16 mouse cellular contexts compared by ENCODE assay signal in the genomic region with DNA sequence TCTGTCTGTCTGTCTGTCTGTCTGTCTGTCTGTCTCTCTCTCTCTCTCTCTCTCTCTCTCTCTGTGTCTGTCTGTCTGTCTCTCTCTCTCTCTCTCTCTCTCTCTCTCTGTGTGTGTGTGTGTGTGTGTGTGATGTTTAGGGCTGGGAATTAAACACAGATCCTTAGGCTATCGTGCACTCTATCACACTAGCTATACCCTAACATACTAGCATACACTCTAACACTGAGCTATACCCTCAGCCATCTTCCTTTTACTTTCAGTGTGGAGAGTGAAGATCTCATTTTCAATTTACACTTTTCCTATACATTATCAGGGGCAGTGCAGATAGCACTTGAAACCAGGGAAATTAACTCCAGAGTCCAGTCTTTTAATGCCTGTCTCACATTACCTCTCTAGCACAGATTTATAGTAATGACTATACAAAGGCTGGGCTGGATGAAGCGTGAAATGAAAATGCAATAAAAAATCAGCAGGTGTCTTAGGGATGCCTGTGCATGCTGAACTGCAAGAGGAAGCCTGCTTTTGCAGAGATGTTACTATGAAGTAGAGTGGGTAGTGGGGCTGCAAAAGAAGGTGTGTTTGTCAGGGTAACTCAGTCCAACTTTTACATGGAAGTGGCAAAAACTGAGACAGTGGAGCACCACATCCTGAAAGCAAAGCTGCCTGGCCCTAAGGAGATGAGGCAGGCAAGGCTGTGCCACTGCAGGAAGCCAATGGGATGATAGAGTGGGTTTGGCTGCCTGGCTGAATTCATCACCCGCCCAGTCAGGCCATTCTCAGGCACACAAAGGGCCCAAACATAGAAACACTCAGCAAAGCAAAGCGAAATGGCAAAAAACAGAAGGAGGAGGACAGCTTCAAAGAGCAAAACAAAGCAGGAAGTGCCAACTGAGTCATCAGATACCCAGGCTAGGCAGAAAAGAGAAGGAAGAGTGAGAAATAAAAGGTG. TPM values are rescaled to one million over a fixed set of nuclear protein-coding genes. Genes with fewer than 3 reads are reported as not detected.
DNase-seq lines count a peak whose midpoint lies in the region; ATAC-seq lines count a peak whose summit lies in the region.
"Had no signal": no experiment of that assay in that cellular context is flagged by ENCODE, and none has a peak within 500 bp of the region (broad histone marks: within the 10 kb centered on the region; RNA-seq: fewer than 3 reads in every experiment).

No protein-coding gene starts in this region.

- H3K4me2 ChIP-seq in hindbrain, embryonic 11.5 days (replicated peaks; ENCODE audit: low read depth, low read length), result no peak overlapping the region
- no peak overlapping the region for H3K4me2 ChIP-seq in neural tube, embryonic 14.5 days (ENCODE audit: low read depth, low read length)
- H3K4me2 ChIP-seq: embryonic facial prominence, embryonic 12.5 days; forebrain, embryonic 12.5 days; liver, embryonic 13.5 days had no signal

- WGBS in hindbrain, embryonic 11.5 days, result 44% methylated on average over 4 of the region's 4 CpGs
- WGBS in neural tube, embryonic 14.5 days, result 18% methylated on average over 4 of the region's 4 CpGs

- H3K9ac ChIP-seq in hindbrain, embryonic 11.5 days (ENCODE audit: low read depth, low read length), result no peak overlapping the region
- H3K9ac ChIP-seq in neural tube, embryonic 14.5 days (replicated peaks; ENCODE audit: low read depth, low read length), result no peak overlapping the region
- H3K9ac ChIP-seq: embryonic facial prominence, embryonic 12.5 days; forebrain, embryonic 12.5 days; liver, embryonic 13.5 days had no signal

- no peaks in the 10 kb centered on the region for H3K27me3 ChIP-seq in hindbrain, embryonic 11.5 days (ENCODE audit: control insufficient read depth, insufficient read depth, low read length)
- H3K27me3 ChIP-seq in neural tube, embryonic 14.5 days (ENCODE audit: control insufficient read depth, insufficient read depth, low read length), result no peaks in the 10 kb centered on the region
- H3K27me3 ChIP-seq: embryonic facial prominence, embryonic 12.5 days; forebrain, embryonic 12.5 days; liver, embryonic 13.5 days had no signal

- peak; percentile 69; the same call in 1 of the 2 replicates for ATAC-seq in hindbrain, embryonic 11.5 days (ENCODE audit: low FRiP score)
- ATAC-seq in neural tube, embryonic 14.5 days (ENCODE audit: low read depth), result peak; percentile 90
- ATAC-seq in activated CD4-positive, CD25-positive, alpha-beta regulatory T cell, adult 4 months, result no peak
- ATAC-seq: Patski had no signal

- H3K9me3 ChIP-seq in hindbrain, embryonic 11.5 days (ENCODE audit: control insufficient read depth, low read length), result no peaks in the 10 kb centered on the region
- no peaks in the 10 kb centered on the region for H3K9me3 ChIP-seq in neural tube, embryonic 14.5 days (ENCODE audit: control insufficient read depth, low read length)
- H3K9me3 ChIP-seq: embryonic facial prominence, embryonic 12.5 days; forebrain, embryonic 12.5 days; liver, embryonic 13.5 days had no signal

- H3K27ac ChIP-seq in hindbrain, embryonic 11.5 days (ENCODE audit: low read depth, low read length), result no peak overlapping the region; the same call in 1 of the 2 replicates
- H3K27ac ChIP-seq in neural tube, embryonic 14.5 days (ENCODE audit: low read depth, low read length), result peak overlapping the region; percentile 74; the same call in 1 of the 2 replicates
- H3K27ac ChIP-seq: embryonic facial prominence, embryonic 12.5 days; forebrain, embryonic 12.5 days; heart, adult 2 months; liver, embryonic 13.5 days; macrophage had no signal

- DNase-seq in frontal cortex, adult 2 months (ENCODE audit: extremely low spot score in 1 of 2, low spot score in 1 of 2), result peak; percentile 35 to 57
- DNase-seq in frontal cortex, postnatal 36 days (ENCODE audit: low spot score in 2 of 2), result no peak
- peak; percentile 52 to 58 for DNase-seq in left cerebral cortex, adult 9 months (ENCODE audit: low spot score in 2 of 2)
- no peak for DNase-seq in left cerebral cortex, postnatal 14 days (ENCODE audit: low spot score in 2 of 2)
- DNase-seq in hindbrain, embryonic 11.5 days (ENCODE audit: low spot score), result peak; percentile 17
- no peak for DNase-seq in urinary bladder, postnatal 36 days (ENCODE audit: low spot score in 2 of 2)
- DNase-seq: adrenal gland, adult 8-10 months; heart, adult 2 months; heart, postnatal 36 days; liver, embryonic 13.5 days had no signal

- peaks cover 13% of the 10 kb centered on the region for H3K36me3 ChIP-seq in hindbrain, embryonic 11.5 days (ENCODE audit: control insufficient read depth, insufficient read depth, low read length)
- peaks cover 68% of the 10 kb centered on the region for H3K36me3 ChIP-seq in neural tube, embryonic 14.5 days (ENCODE audit: control insufficient read depth, insufficient read depth, low read length)
- H3K36me3 ChIP-seq: liver, embryonic 13.5 days had no signal

- H3K4me1 ChIP-seq in hindbrain, embryonic 11.5 days (replicated peaks; ENCODE audit: control insufficient read depth, insufficient read depth, low read length), result no peaks in the 10 kb centered on the region
- H3K4me1 ChIP-seq in neural tube, embryonic 14.5 days (ENCODE audit: control insufficient read depth, insufficient read depth, low read length), result peaks cover 5% of the 10 kb centered on the region; the same call in 1 of the 2 replicates
- H3K4me1 ChIP-seq: embryonic facial prominence, embryonic 12.5 days; forebrain, embryonic 12.5 days; liver, embryonic 13.5 days had no signal

- intact Hi-C loops in left cerebral cortex, postnatal 14 days (cut with DNase I), result no loop called here

- no peak overlapping the region for H3K4me3 ChIP-seq in hindbrain, embryonic 11.5 days (ENCODE audit: low read depth, low read length)
- no peak overlapping the region for H3K4me3 ChIP-seq in neural tube, embryonic 14.5 days (ENCODE audit: low read depth, low read length)
- H3K4me3 ChIP-seq: embryonic facial prominence, embryonic 12.5 days; forebrain, embryonic 12.5 days; heart, adult 2 months; liver, embryonic 13.5 days had no signal

RNA-seq across cellular contexts. Expression of gene Fez1, which starts 43.5 kb away (rescaled TPM):
- 315 and 327 TPM in 2 replicates for polyA plus RNA-seq in frontal cortex, adult 2 months (2012; rRNA removed)
- total RNA-seq in left cerebral cortex, postnatal 14 days (2021), result 100 to 1,000 TPM; 324 to 329 TPM
- polyA plus RNA-seq in hindbrain, embryonic 11.5 days (2014; fragmentation: Nextera tagmentation; extraction: Ambion mirVana), result 343 and 384 TPM in 2 replicates
- 664 and 692 TPM in 2 replicates for polyA plus RNA-seq in neural tube, embryonic 14.5 days (2014; fragmentation: Nextera tagmentation; extraction: Ambion mirVana)
- polyA plus RNA-seq in activated CD4-positive, CD25-positive, alpha-beta regulatory T cell, adult 4 months (2017; shearing (Covaris generic)), result not detected
- polyA plus RNA-seq: macrophage, Patski had no signal

Comparison
In these comparisons a context has a peak if more than half of its experiments do, and no peak if none do; other contexts are left out.
1. DNase-seq: peak in frontal cortex, adult 2 months (2 of 2), left cerebral cortex, adult 9 months (2 of 2) and hindbrain, embryonic 11.5 days (single experiment); none in frontal cortex, postnatal 36 days (0 of 2), left cerebral cortex, postnatal 14 days (0 of 2) and urinary bladder, postnatal 36 days (0 of 2).
2. RNA of gene Fez1, which starts 43.5 kb away (polyA plus RNA-seq): 664 to 692 TPM in neural tube, embryonic 14.5 days, 343 to 384 TPM in hindbrain, embryonic 11.5 days and 315 to 327 TPM in frontal cortex, adult 2 months; not detected in activated CD4-positive, CD25-positive, alpha-beta regulatory T cell, adult 4 months; every median in the first group is over 100 times any median in the second.